Mouse (Mus musculus) bone marrow, adult 2 months (tissue): ENCODE measurements around the gene Zdhhc14.

Experiments
- CTCF ChIP-seq: fragments of 200-500 bp; IDR thresholded peaks from 2 replicates; pipeline ENCODE4 v1.5.1; 2011; ENCODE audit warnings: low read length, control low read depth; ENCODE audit not compliant: control insufficient read depth, insufficient read depth
- POLR2A ChIP-seq: fragments of 200-500 bp; IDR thresholded peaks from 2 replicates; pipeline ENCODE4 v1.6.1; 2011; ENCODE audit warnings: low read depth, mild to moderate bottlenecking, control low read depth, low read length, borderline replicate concordance; ENCODE audit not compliant: control insufficient read depth

DNA sequence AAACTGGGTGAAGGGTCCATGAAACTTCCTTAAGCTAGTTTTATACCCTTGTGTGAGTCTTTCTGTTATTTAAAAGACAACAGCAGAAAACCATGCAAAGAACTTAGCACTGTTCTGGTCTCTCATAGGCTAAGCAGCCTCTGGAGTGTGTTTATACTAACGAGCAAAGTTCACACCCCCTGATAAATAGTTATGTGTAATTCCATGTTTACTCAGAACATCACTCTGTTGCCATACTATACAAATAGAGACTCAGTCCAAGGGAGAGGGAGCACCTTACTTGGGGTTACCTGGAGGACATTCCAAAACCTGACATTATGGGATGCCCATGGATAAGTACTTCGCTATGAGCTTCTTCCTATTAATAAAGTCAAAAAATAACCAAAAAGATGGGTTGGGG is 56.2 kb downstream of the Zdhhc14 start:
- TF ChIP-seq POLR2A, result no peak
- no peak for TF ChIP-seq CTCF
